Mouse (Mus musculus) urinary bladder, postnatal 0 days (tissue): ENCODE data around the gene Exoc1. TPM values are rescaled to one million over a fixed set of nuclear protein-coding genes. Genes with fewer than 3 reads are reported as not detected.

Experiments used
- polyA plus RNA-seq: library from polyadenylated mRNA; unstranded; fragments of >200 nt; fragmentation: Nextera tagmentation; extraction: Ambion mirVana; gene quantifications from 2 replicates; pipeline ENCODE4 v1.2.1, GENCODE M21; 2015

The Exoc1 gene
- 15.4 and 15.8 TPM in 2 replicates for polyA plus RNA-seq

DNA sequence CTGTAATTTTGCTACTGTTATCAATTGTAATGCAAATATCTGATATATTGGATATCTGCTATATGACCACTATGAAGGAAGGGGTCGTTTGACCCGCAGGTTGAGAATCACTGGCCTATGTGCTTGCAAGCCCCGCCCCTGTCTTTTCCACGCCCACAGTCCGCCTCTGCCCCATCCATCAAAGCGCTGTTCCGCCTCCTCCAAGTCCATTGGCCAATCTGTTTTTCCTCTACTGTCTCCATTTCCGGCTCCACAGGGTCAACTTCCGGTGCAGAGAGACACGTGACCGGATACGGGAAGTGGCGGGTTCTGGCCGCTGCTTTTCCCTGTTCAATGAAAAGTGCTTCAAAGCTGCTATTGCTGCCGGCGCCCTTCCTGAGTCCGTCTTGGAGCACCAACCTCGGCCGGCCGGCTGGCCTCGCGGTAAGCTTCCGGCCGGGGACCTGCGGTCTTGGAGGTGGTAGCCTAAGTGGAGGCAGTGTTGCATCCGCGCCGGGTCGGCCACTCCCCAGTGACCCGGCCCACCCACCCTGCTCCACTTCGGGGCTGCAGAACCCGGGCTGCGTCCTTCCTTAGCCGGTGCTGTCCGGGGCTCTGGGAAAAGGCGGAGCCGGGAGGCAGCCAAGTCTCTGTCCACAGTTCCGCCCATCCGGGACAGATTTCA is at the start of gene Exoc1:
TSS of gene Exoc1 (plus strand) at position 272 of the 664 bp plus-strand sequence.

DNA sequence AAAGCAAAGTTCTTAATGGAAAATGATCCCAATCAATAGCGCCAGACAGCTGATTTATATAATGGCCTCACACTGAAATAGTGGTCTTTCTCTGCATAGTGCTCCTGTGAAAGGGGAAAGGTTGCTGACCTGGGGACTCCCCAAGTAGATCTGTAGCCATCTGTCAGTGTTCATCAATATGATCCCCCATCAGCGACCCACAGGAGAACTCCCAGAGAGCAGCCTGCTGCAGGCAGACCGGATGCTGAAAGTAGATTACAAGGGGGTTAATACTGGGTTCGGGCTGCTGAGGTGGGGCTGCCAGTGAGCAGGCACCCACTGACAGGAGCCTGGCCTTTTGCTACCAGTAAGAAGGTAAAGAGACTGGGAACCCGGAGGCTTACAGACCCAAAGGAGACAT is 45.3 kb upstream of the Exoc1 start, which contains the start of gene Gm7271:
TSS of gene Gm7271 (plus strand) at position 230 of the 400 bp plus-strand sequence.

DNA sequence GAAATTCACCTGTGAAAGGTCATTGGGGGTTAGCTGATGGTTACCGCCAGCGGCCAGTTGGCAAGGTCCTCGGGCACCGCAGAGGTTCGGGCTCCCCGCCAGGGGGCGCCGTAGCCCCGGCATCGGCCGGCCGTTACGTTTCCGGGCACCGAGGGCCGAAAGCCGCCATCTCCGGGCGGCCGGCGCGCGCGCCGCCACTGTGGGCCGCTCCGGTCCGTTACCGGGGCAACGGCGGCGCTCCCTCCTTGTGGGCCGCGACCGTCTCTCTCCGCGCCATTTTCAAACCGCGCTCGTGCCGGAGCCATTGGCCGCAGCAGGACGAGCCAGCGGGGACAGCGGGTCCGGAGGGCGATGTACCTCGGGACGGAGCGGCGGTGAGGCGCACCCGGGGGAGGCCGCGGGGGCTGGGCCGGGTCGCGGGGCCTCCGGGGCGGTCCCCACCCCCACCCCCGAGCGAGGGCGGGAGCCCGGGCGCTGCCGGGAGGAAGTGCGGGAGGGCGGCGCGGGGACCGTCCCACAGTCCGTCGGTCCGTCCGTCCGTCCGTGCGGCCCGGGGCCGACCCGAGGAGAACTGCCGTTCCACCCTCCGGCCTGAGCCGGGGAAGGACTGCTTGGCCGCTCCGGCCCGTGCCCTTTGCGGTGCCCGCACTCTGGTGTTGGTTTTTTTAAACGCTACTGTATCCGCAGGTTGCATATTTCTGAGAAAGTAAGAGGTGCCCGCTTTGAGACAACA is 59.6 kb downstream of the Exoc1 start, which contains the start of gene Cep135:
TSS of gene Cep135 (plus strand) at position 148 of the 733 bp plus-strand sequence.

Other genes starting within 250 kb of the Exoc1 start
- 6.7 and 7.0 TPM in 2 replicates for gene Clock, start 224.5 kb upstream of the Exoc1 start, polyA plus RNA-seq
- gene Pdcl2, start 198.2 kb upstream of the Exoc1 start, polyA plus RNA-seq: not detected in 2 replicates
- not detected in 2 replicates for gene Nmu, start 165.5 kb upstream of the Exoc1 start, polyA plus RNA-seq
- not detected in 2 replicates for gene Gm7271, start 45.3 kb upstream of the Exoc1 start, polyA plus RNA-seq
- gene Cep135, start 59.4 kb downstream of the Exoc1 start, polyA plus RNA-seq: 1.8 TPM in 2 replicates
- gene C530008M17Rik, start 127.2 kb downstream of the Exoc1 start, polyA plus RNA-seq: 11.4 and 17.2 TPM in 2 replicates